Mouse (Mus musculus) liver, embryonic 16.5 days (tissue): Measurements from ENCODE around the gene Hoxb4. TPM values are rescaled to one million over a fixed set of nuclear protein-coding genes. Genes with fewer than 3 reads are reported as not detected.

Experiments used
- ATAC-seq: fragments of 200-750 bp; cut with Nextera tagmentation; 2 replicates; pipeline ENCODE4 v1.8.0; 2017; ENCODE audit warnings: low read depth, mild to moderate bottlenecking, moderate number of reproducible peaks, moderate library complexity
- H3K27ac ChIP-seq: fragments of 300-500 bp; sonication (generic); 2 replicates; pipeline ENCODE4 v1.5.1; 2014; ENCODE audit warnings: mild to moderate bottlenecking, low read length
- H3K27me3 ChIP-seq: fragments of 300-500 bp; sonication (generic); 2 replicates; pipeline ENCODE4 v1.6.1; 2014; ENCODE audit warnings: low read depth, low read length, mixed read lengths; ENCODE audit not compliant: control insufficient read depth, insufficient read depth
- H3K36me3 ChIP-seq: fragments of 300-500 bp; sonication (generic); 2 replicates; pipeline ENCODE4 v1.6.1; 2014; ENCODE audit warnings: mild to moderate bottlenecking; ENCODE audit not compliant: control insufficient read depth, insufficient read depth
- H3K4me1 ChIP-seq: fragments of 300-500 bp; sonication (generic); 2 replicates; pipeline ENCODE4 v1.6.1; 2014; ENCODE audit warnings: low read depth, low read length, mixed read lengths; ENCODE audit not compliant: control insufficient read depth
- H3K4me2 ChIP-seq: fragments of 300-500 bp; sonication (generic); 2 replicates; pipeline ENCODE4 v1.6.1; 2014; ENCODE audit warnings: low read depth, low read length, mixed read lengths
- H3K4me3 ChIP-seq: fragments of 300-500 bp; sonication (generic); 2 replicates; pipeline ENCODE4 v1.5.1; 2014; ENCODE audit warnings: low read depth, mild to moderate bottlenecking, low read length
- H3K9ac ChIP-seq: fragments of 300-500 bp; sonication (generic); 2 replicates; pipeline ENCODE4 v1.6.1; 2014; ENCODE audit warnings: low read depth, low read length
- H3K9me3 ChIP-seq: fragments of 300-500 bp; sonication (generic); replicated peaks from 2 replicates; pipeline ENCODE4 v1.6.1; 2016; ENCODE audit warnings: low read length; ENCODE audit not compliant: control insufficient read depth
- WGBS: fragments of 180-500 bp; shearing (Covaris S2); extraction: QIAGEN DNeasy Blood & Tissue Kit; methylation state at CpG from one replicate; pipeline ENCODE4 v1.1.7; 2014; ENCODE audit not compliant: insufficient replicate concordance; 5-methylcytosine and 5-hydroxymethylcytosine counted together
- polyA plus RNA-seq: library from polyadenylated mRNA; unstranded; fragments of >200 nt; fragmentation: Nextera tagmentation; extraction: Ambion mirVana; gene quantifications from 2 replicates; pipeline ENCODE4 v1.2.1, GENCODE M21; 2015

Hoxb4 gene
- polyA plus RNA-seq, 1 experiment from 2014 or later = 0.08 TPM

GRCm38 (mm10) chr11:96326705-96327104 is 8.6 kb downstream of the Hoxb4 start:
- no peaks in the 10 kb centered on the region for H3K4me1 ChIP-seq
- H3K4me3 ChIP-seq = no peak overlapping the region
- 39% methylated on average over 12 of the region's 12 CpGs for WGBS
- no peak overlapping the region for H3K27ac ChIP-seq
- no peak overlapping the region for H3K4me2 ChIP-seq
- peaks cover 70% of the 10 kb centered on the region for H3K27me3 ChIP-seq
- H3K36me3 ChIP-seq = no peaks in the 10 kb centered on the region
- no peaks in the 10 kb centered on the region for H3K9me3 ChIP-seq
- ATAC-seq = no peak
- H3K9ac ChIP-seq = no peak overlapping the region

DNA sequence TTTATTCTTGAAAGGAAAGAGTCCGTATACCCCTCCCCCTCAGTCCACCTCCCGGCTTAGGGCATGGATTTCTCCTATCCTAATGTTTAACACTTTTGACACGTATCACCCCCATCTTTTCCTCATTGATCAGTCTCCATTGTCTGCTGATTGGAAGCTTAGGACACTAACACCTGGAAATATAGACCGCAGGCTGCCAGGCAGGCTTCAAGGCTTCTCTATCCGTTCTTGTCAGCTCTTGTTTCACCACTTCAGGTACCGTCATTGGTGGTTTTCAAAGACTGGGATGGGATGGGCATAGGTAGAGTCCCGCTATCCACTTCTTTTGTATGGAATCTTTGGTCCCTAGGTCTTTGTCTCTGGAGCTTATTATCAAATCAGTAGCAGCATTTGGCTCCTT is 9.1 kb downstream of the Hoxb4 start:
- no peaks in the 10 kb centered on the region for H3K4me1 ChIP-seq
- H3K36me3 ChIP-seq = no peaks in the 10 kb centered on the region
- no peaks in the 10 kb centered on the region for H3K9me3 ChIP-seq
- no peak overlapping the region for H3K27ac ChIP-seq
- H3K4me2 ChIP-seq = no peak overlapping the region
- H3K9ac ChIP-seq = no peak overlapping the region
- H3K4me3 ChIP-seq = no peak overlapping the region
- H3K27me3 ChIP-seq = peaks cover 70% of the 10 kb centered on the region
- WGBS = 46% methylated on average over 7 of the region's 7 CpGs
- ATAC-seq = no peak

DNA sequence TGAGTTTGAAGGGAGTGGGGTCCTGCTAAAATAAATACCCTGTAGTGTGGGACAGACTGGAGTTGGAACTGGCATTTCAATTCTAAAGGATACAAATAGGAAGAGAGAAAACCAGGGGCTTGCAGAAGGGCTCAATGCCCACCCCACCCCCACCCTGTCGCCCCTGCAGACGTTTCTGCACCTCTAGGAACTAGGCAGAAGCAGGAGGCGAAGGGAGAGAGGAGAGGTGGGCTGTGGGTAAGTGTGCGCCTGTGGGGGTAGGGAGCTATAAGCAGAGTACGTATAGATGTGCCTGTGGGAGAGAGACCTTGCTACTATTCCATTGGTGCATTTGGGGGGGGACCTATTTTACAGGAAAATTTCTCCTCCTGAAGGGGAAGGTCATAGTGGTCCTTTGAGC is 9.7 kb downstream of the Hoxb4 start:
- WGBS = 27% methylated on average over 5 of the region's 5 CpGs
- Histone ChIP-seq H3K27me3 (peaks cover 72% of the 10 kb centered on the region), H3K4me3 (no peak overlapping the region), H3K4me2 (no peak overlapping the region), H3K27ac (no peak overlapping the region), H3K9ac (no peak overlapping the region), H3K36me3 (no peaks in the 10 kb centered on the region), H3K4me1 (no peaks in the 10 kb centered on the region), H3K9me3 (no peaks in the 10 kb centered on the region)
- no peak for ATAC-seq

DNA sequence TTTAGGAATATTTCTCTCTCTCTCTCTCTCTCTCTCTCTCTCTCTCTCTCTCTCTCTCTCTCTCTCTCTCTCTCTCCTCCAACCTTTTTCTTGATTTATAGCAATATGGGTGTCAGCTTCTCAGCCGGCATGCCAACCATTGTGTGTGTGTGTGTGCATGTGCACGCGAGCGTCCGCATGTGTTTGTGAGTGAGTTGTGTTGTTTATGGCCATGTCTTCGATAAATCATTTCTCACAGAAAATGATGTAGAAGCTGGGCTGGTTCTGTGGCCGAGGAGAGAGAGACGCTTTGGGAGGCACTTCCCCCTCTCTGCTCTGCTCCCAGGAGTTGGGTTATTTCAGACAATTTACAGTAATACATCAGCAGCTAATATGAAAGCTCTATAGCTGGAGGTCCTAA is 10.5 kb downstream of the Hoxb4 start:
- peaks cover 72% of the 10 kb centered on the region for H3K27me3 ChIP-seq
- WGBS = 42% methylated on average over 8 of the region's 8 CpGs
- no peak overlapping the region for H3K4me2 ChIP-seq
- H3K27ac ChIP-seq = no peak overlapping the region
- no peaks in the 10 kb centered on the region for H3K4me1 ChIP-seq
- H3K4me3 ChIP-seq = no peak overlapping the region
- H3K36me3 ChIP-seq = no peaks in the 10 kb centered on the region
- no peak overlapping the region for H3K9ac ChIP-seq
- no peak for ATAC-seq
- no peaks in the 10 kb centered on the region for H3K9me3 ChIP-seq

- Histone ChIP-seq H3K4me1 (no peaks in the 10 kb centered on the region), H3K27ac (no peak overlapping the region), H3K9me3 (no peaks in the 10 kb centered on the region), H3K4me2 (no peak overlapping the region), H3K4me3 (no peak overlapping the region), H3K36me3 (no peaks in the 10 kb centered on the region), H3K9ac (no peak overlapping the region), H3K27me3 (peaks cover 69% of the 10 kb centered on the region)
- 9% methylated on average over 8 of the region's 8 CpGs for WGBS
- ATAC-seq = no peak
Measured at GRCm38 (mm10) chr11:96332105-96332504, 14.0 kb downstream of the Hoxb4 start.

DNA sequence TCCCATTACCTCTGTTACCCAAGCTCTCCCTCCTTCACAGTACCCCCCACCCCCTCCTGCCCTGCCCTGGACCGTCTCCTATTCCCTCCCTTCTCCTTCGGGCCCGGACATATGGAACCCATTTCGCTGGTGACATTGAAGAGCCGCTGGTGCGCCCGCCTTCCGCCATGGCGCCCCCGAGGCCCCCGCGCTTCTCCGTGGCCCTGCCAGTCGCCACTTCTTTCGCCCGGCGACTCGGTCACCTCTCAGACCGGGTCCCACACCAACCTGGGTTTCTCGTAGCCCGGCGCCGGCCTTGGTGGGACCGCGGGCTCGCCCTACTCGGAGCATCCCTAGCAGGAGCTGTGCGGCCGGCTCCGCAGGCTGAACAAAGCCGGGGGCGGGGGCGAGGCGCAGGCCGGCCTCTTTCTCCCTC is 14.6 kb downstream of the Hoxb4 start:
- ATAC-seq = no peak
- peaks cover 68% of the 10 kb centered on the region for H3K27me3 ChIP-seq
- H3K4me1 ChIP-seq = no peaks in the 10 kb centered on the region
- H3K36me3 ChIP-seq = no peaks in the 10 kb centered on the region
- 6% methylated on average over 25 of the region's 35 CpGs for WGBS
- H3K9ac ChIP-seq = no peak overlapping the region
- no peaks in the 10 kb centered on the region for H3K9me3 ChIP-seq
- 0 out of 2 replicates have a peak overlapping the region, but pooled peaks have one; percentile 10 for H3K4me2 ChIP-seq
- peak overlapping the region; percentile 21; the same call in 1 of the 2 replicates for H3K4me3 ChIP-seq
- no peak overlapping the region for H3K27ac ChIP-seq

GRCm38 (mm10) chr11:96333241-96334001 is 15.4 kb downstream of the Hoxb4 start:
- H3K27me3 ChIP-seq = peaks cover 65% of the 10 kb centered on the region
- no peaks in the 10 kb centered on the region for H3K36me3 ChIP-seq
- H3K9ac ChIP-seq = no peak overlapping the region
- H3K27ac ChIP-seq = no peak overlapping the region
- H3K4me1 ChIP-seq = no peaks in the 10 kb centered on the region
- 29% methylated on average over 17 of the region's 17 CpGs for WGBS
- ATAC-seq = no peak
- no peak overlapping the region for H3K4me2 ChIP-seq
- H3K4me3 ChIP-seq = no peak overlapping the region; the same call in 1 of the 2 replicates
- H3K9me3 ChIP-seq = no peaks in the 10 kb centered on the region

DNA sequence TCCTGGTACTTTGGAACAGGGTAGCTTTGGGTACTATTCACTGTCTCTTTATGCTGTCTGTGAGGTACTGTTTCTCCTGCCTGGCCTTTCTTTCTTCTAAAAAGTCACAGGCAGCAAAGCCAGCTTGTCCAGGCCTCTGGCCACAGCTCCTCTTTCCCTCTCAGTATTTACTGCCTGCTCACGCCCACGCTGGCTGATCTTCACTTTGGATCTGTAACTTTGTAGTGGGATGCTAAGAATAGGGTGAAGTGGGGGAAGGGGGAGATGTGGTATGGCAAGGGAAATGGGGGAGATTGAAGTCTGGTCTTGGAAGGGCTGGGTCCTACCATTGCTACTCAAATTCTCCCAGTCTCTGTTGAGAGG is 15.9 kb downstream of the Hoxb4 start:
- Histone ChIP-seq H3K4me3 (no peak overlapping the region), H3K9me3 (no peaks in the 10 kb centered on the region), H3K4me1 (no peaks in the 10 kb centered on the region), H3K36me3 (no peaks in the 10 kb centered on the region), H3K27ac (no peak overlapping the region), H3K27me3 (peaks cover 70% of the 10 kb centered on the region), H3K9ac (no peak overlapping the region), H3K4me2 (no peak overlapping the region)
- 31% methylated on average over 2 of the region's 2 CpGs for WGBS
- no peak for ATAC-seq

DNA sequence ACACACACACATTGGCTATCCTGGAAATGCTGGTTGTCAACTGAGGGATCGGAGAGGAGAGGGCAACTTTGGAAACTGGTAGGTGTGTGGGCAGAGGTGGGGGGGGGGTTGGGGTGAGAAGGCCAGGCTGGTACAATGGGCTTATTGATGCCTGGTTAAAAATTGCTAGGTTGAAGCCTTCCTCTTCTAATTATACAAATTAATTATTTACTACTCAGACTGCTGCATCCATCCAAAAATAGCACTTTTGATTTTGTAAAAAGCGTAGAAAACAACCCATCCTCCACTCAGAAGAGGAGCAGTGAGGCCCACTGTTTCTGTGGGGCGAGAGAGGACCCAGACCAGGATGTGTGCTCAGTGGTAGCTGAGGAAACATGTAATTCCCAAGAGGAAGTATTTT is 16.9 kb downstream of the Hoxb4 start:
- Histone ChIP-seq H3K4me1 (no peaks in the 10 kb centered on the region), H3K27ac (no peak overlapping the region), H3K9me3 (no peaks in the 10 kb centered on the region), H3K9ac (no peak overlapping the region), H3K27me3 (peaks cover 73% of the 10 kb centered on the region), H3K4me2 (no peak overlapping the region), H3K36me3 (no peaks in the 10 kb centered on the region), H3K4me3 (no peak overlapping the region)
- no peak for ATAC-seq
- WGBS = 50% methylated on average over 3 of the region's 3 CpGs
